Mouse (Mus musculus): Measurements from ENCODE around the gene Gm47841.

The Gm47841 gene

DNA sequence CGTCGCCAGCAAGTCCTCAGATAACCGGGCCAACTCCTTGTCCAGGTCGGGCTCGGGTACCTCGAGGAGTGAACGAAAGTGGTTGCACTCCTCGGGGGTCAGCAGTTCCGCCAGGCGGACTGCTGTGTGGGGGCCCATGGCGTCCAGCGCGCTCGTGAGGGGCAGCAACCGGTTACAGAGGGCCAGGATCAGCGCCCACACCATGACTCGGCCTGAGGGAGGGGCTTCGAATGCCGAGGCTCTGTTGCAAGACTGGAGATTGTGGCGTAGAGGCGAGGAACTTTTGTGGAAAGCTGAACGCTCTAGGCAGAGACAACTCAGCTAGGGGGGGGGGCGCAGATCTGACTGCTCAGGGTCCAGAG is at the start of gene Gm47841:
TSS of gene Gm47841 (minus strand) at position 204 of the 362 bp plus-strand sequence.
- DNase-seq = no peak

DNA sequence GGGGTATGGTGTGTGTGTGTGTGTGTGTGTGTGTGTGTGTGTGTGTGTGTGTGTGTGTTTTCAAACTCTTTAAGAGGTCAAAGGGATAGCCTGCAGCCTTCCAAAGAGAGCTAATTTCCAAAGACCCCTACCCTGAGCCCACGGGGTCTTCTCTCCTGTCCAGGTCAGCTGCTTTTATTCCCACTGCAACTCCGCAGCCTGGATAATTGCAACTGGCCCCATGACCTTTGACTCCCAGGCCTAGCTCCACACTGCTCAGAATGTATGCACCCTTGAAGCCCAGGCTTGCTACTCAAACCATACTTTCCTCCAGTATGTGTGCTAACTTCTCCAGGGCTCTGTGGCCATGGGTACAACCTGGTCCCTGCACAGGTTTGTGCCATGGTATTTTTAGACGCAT is 48.2 kb upstream of the Gm47841 start:
- no peak for DNase-seq

DNA sequence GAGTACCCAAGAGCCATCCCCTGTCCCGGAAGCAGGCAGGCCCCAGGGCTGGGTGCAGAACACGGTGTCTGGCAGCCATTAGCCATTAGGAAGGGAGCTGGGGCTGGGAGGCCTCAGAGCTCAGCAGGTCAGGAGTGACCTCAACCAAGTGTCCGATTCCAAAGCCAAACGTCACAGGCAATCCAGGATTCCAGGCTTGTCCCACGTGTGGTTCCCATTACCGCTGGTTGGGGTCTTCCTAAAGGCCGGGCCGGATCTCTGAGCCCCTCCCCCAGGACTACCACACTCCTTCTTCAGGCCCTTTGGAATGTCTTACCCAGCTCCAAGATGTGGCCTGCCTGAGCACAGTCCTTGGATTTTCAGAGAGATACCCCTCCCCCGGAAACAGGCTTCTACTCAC is 47.8 kb upstream of the Gm47841 start:
- DNase-seq = no peak

DNA sequence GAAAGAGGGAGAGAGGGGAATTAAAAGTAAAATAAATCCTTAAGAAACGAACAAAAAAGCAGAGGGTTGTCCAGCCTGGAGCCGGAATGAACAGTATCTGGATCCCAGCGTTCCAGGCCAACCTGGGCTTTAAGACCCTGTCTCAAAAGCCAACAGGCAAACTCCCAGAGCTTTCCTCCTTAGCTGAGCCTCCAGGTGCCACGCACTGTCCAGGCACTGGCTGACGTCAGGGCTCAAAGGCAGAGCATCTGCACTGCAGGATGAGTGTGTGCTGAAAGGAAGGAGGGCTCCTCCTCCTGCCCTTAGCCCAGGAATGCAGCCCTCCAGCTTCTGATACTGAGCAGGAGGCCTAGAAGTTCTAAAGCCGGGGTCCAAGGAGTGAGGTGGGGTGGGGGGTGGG is 46.8 kb upstream of the Gm47841 start:
- DNase-seq = no peak

DNA sequence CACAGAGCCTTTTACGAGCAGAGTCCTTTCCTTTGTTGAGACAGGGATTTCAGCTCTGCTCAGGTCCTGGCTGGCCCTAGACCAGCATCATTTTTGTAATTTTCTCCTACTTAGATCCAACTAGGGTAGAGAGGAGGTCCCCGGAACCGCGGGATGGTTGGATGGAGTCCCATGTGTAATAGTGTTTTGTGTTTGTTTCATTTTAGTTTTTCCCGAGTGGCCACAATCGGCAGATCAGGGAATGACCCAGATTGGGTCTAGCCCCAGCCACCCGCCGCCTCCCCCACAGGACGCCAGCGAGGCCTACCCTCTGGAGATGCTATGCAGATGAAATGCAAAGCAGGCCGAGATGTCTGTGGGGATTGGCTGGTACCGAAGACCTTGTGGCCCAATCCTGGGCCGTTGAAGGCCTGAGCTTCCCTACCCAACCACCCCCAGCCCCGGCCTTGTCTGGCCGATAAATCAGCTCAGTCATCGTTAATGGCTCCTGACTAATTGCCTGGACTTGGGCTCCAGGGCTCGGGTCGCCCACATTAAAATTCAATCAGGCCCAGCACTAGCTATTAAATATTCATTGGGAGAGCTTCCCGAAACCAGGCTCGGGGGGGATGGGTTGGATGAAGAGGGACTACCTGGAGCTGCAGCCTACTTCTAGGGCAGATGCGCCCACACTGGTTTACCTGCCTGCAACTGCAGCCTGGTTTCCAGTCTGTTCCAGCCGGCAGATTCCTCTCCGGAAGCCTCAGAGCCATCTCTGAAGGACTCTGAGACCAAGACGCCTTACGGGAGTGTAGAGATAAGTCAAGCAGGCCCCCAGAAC is 45.8 kb upstream of the Gm47841 start:
- DNase-seq = no peak

DNA sequence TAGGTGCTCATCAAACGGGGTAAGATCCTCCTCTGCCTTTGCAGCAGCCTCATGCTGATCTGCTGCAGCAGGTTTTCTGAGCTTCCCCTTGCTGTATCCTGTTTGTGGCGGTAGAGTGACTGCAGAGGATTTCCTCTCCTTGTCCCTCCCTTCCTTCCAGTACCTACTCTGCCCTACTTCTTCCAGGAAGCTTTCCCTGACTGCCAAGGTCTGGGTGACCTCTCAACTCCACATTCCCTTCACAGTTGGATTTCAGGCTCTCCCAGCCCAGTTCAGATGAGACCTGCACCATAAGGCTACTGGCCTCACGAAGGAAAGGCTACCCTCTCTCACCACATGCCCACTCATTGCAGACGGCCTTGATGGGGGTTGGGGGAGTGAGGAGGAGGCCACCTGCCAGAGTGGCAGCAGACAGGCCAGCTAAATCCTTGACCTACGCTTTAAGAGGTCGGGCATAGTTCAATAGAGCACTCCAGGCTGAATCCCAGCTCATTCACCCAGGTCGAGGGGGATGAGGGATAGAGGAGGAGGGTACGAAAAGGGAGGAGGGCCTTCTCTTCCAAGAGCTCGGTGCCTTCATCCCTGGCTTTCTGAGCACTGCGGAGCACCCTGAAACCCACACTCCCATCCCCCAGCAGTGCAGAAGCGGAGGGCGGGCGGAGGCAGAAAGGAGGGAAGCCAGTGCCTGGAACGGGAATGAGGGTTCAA is 45.1 kb upstream of the Gm47841 start:
- no peak for DNase-seq

DNA sequence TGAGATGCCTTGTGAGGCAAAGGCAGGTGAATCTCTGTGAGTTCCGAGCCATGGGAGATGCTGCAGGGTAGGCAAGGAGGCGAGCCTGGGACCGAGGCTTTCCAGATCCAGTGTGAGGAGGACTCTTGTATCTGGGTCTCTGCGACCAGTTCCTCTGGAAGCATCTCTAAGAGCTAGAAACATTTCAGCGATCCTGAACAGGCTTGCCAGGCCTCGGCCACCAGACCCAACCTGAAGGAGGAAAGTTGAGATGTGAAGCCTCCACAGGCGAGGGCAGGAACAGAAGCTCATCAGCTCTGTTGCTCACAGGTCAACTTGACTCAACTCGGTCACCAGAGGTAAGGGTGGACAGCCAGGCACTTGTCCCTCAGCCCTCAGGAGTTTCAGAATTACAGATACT is 44.4 kb upstream of the Gm47841 start:
- no peak for DNase-seq

DNA sequence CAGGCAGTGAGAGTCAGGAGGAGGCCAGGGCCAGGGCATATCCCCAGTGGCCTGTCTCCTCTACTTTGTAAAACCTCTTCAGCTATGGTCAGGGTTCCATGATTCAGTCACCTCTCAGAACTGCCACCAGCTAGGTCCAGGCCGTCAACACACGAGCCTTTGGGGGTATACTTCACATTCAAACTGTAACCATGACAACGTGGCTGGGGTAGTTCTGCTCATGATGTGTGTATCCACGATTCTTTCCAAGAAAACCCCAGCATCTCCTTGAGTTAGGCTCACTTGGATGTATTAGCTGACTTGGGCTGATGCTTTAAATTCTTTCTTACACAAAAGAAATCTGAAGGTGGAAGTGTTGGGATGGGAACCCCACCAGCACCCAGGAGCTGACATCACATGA is 41.1 kb upstream of the Gm47841 start:
- no peak for DNase-seq

DNA sequence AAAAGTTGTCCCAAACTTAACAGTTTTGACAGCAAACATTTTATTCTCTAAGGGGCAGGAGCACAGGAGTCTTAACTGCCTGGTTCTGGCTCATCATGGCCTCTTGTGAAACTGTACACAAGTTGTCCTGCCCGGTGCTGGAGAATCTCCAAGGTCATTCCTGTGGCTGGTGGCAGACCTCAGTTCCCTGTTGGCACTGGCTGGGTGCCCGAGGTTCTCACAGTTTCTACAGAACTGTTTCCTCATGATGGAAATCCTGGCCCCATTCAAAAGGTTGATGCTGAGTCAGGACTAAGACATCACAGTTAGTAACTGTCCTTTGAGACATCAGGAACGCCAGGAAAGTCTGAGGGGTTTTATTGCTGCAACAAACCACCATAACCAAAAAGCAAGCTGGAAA is 39.8 kb upstream of the Gm47841 start:
- no peak for DNase-seq

DNA sequence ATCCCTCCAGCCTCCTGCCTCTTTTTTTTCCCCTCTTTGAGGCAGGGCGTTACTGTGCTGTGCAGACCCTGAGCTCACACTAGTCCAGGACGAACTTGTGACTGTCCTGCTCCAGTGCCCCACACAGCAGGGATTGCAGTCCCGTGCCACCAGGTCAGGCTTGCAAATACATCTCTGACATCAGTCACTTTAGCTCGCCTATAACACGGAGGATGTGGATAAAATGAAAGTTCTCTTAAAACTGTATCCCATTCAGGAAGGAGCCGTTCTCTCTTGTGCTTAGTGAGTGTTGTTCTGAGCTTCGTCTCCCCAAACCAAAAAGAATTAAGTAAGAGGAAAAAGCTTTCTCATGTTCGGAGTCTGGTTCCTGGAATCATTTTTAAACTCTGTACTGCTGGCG is 39.3 kb upstream of the Gm47841 start:
- no peak for DNase-seq

DNA sequence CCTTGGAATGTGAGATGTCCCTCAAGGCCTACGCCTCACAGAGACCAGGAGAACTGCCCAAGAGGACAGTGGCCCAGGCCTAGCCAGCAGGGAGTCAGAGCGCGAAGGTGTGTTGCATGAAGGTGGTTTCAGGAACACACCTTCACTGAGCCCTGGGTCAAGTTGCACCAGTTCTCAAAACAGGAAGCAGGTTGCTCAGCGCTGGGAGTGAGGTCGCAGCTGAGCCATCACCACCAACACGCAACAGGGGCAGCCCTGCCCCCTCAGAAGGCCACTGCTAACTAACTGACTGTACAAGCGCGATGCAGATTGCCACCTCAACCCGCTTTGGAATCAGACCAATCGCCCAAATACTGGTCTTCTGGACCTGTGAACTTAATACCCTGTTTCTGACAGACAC is 37.3 kb upstream of the Gm47841 start:
- no peak for DNase-seq

DNA sequence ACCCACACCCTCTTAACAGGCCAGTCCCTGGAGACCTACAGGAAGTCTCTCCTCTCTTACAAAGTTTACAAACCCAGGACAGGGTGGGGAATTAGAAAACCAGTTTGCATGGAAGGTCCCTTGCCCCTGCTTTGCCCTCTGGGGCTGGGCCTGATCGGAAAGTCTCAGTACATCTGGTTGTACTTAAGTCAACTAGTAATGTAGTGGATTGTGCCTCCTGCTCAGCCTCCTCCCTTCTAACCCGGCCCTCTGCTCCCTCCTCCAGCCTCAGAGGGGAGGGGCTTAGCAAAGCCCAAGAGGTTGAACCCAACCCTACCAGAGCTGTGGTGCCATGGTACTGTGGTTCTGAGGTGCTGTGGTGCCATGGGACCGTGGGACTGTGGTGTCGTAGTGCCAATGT is 35.0 kb upstream of the Gm47841 start:
- DNase-seq = no peak

DNA sequence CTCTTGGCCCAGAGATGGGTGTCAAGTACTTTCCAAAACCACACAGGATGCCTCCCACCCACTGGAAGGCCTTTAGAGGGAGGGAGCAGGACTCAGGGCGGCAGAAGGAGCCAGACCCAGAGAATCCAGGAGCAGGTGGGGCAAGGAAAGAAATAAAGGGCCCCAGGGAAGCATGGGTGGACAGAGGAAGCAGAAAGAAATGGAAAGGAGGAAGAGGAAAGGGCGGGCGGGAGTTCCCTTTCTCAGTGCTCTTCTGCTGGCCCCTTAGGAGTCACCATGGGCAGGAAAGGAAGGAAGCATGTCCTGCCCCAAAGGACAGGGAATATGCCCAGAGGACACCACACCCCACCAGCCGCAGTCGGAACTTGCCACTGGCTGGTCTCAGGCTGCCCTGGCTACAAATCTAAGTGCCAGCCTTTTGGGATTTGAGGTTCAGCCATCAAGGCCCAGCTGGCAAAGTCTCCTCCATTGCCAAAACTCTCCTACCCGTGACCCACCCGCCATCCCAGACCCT is 33.9 kb upstream of the Gm47841 start:
- DNase-seq = no peak

DNA sequence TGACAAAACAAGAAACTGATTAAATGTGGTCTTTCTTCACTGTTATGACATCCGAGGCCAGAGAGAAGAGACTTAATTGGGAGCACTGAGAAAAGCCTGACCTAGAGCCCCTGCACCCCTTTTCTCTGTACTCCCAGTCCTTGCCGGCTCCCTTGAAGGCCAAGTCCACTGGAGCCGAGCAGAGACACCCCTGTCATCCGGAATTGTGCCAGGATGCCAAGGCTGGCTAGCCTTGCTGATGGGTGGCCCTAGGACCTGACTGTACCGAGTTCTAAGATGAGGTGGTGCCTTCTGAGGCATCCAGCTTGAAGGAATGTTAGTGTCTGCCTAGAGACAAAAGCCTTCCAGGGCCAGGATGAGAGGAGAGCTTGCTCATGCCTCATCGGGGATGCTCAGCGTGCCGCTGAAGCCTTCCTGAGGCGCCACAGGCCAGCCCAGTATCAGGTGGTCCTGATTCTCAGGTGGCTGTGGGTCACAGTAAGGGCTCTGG is 32.9 kb upstream of the Gm47841 start:
- no peak for DNase-seq

DNA sequence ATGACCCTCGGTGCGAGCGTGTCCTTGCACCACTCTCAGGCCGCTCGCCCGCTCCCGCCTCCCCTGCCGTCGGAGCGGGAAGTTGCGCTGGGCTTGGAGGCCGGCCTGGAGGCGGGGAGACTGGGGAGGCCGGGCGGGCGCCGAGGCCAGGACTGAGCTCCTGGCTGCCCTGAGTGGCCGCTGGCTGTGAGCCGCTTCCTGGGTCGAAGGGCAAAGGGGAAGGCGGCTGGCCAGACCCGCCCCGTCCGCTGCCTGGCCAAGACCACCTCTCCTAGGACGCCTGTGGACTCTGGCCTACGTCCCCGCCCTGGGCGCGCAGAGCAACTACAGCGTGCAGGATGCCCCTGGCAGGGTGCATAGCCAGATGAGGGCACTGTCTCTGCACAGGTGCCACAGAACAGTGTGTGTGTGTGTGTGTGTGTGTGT is 31.5 kb upstream of the Gm47841 start:
- no peak for DNase-seq

DNA sequence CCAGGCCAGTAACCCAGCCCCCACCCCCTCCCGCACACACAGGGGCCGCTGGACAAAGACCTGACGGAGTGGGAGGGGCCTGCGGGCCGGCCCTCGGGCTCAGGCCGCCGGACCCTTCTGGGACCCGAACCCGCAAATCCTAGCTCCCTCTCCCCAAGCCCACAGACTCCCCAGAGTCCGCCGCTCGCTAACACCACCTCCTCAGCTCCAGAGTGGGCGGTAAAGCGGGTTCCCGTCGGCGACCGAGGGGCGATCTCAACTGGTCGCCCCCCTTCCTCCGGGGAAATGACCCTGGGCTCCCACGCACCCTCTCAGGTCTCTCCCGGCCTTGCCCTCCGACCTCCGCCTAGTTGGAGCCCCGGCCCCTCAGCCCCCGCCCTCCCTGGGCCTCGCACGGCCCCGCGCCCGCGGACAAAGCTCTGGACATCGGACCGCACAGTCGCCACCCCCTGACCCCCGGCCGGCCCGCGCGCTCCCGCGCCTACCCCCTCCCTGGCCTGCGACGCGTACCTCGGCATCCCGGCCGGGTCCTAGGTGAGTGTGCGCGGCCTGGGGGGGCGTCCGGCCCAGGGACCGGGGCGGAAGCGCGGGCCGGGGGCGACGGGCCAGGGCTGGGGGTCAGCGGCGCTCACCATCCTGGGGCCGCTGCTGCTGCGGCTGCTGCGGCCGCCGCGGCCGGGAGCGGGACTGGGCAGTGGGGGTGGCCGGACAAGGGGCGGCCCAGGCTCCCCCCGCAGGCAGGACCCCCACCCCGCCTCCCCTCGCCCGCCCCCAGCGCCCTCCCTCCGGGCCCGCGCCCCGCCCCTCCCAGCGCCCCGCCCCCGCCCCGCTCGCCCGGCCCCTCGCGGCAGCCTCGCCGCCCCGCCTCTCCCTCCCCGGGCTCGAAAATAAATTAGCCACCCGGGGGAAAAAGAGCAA is 30.9 kb upstream of the Gm47841 start, which contains the start of gene Fignl2:
TSS of gene Fignl2 (minus strand) at position 755 of the 918 bp plus-strand sequence.
- no peak for DNase-seq

DNA sequence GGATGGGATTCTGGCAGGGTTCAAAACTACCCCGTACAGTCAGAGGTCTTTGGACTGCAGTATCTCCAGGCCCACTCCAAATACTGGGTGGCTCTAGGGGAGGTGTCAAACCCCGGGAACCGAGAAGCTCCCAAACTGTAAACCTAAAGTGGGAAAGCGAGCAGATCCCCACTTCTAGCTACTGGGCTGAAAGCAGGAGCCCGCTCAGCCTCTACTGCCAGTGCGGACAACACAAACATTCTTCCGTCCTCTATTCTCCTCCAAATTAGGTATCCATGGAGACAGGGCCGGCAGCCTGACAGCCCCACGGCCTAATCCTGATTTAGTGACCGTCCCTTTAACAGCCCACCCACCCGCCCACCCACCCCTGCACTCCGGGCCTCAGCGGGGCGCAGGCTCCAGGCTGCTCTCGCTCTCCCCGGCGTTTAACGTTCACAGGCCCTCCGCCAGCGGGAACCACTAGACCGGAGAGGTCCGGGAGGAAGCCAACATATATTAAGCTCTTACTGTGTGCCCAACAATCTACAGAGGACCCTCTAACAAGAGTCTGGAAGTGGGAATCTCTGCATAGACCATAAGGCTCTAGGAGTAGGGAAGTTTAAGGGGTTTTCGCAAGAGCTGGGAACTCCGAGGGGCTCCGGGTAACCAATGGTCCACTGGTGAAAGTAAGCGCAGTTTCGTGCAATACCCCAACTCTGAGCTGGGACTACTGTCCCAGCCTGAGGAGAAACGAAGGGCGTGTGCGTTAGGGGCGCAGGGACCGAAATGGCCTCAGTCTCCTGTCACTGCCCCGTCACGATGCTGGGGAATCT is 30.0 kb upstream of the Gm47841 start:
- DNase-seq = no peak

DNA sequence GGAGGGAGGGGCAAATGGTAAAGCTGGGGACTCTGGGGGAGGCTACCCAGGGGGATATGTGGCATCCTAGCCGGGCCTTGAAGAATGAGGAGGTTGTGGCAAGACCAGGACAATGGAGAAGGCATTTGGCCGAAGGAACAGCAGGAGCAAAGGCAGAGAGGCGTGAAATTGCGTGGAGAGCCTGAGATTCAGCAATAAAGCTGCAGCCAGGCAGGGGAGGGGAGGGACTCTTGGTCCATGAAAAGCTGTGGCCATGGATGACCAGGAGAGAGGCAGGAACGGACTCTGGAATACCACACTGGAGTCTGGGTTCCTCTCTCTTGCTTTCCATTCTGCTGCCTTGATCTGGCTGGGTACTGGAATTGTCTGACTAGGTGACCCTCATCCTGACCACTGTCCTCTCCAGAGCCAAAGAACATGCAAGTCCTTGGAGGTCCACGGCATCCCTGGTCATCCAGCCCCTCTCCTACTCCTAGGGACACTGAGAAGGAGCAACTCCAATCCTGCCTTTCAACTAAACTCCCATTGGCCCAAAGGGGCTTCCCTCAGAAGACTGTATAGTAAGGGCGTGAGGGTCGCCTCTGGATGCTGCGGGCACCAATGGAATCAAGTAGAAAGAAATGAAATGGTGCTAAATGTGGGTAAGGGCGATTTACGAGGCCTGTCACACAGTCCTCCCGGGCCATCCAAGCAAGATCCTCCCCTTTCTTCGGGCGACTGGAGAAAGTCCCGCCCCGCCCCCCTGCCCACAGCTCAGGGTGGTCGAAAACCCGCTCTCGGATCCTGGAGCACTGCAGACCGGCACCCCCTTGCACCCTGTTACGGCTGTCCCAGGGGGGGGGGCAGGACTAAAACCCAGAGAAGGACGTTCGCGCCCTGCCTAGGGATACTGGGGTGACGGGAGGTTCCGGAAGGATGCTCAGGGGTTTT is 29.1 kb upstream of the Gm47841 start:
- no peak for DNase-seq

DNA sequence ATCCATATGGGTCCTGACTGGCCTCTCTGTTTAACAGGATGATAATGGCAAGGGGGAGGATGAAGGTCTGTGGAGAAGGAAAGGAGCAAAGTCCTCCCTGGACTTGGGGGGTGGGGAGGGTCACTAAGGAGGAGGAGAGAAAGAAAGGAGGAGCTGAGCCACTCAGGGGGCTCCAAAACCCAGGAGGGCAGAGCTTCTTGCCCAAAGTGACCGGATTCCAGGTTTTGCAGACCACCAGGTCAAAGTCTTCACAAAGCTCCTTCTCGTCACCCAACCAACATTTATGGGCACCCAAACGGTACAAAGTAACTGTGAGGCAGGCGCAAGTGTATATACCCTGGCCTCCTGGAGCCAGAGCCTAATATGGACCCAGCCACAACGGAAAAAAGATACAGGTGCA is 28.5 kb upstream of the Gm47841 start:
- DNase-seq = no peak

DNA sequence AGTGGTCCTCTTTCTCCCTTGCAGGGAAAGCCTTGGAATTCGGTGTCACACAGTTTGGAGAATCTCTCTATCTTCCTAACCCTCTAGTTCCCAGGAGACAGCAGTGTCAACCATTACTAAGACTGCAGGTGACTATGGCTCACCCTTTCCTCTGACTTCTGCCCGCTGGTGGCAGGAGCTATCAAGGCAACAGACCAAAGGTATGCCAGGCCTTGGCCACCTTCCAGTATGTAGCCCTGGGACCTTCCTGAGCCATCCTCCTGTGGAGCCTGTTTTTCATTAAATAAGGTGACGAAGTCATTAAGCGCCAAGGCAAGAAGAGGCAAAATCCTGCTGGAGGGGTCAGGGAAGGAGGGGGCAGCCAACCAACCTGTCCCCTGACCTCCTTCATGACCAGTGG is 28.0 kb upstream of the Gm47841 start:
- no peak for DNase-seq

DNA sequence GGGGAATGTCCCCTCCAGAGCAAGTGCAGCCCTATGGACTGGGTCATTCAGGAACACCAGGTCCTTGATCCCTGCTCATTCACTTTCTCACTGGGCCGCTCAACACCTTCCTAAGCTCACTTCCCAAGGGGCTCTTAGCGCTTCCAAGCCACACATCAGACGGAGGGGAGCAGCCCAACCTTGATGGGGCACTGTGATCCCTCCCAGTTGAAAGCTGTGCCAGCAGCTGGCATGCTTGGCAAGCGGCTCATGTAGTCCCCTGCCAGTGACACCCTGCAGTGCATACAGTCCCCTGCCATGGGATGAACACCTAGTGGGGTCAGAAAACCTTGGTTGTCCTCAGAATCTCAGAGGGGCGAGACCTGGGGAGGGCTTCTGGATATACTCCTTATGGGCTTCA is 26.9 kb upstream of the Gm47841 start:
- no peak for DNase-seq
